Mouse (Mus musculus) E14TG2a.4 (cell line): ENCODE measurements around the gene Esrp2.
A peak's percentile ranks its signal among the peaks of the same experiment; 100 is the strongest.

ENCODE experiments used
- H3K27me3 ChIP-seq: 2 replicates; pipeline ENCODE4 v1.6.1; 2014; ENCODE audit warnings: low read length, control low read depth; ENCODE audit not compliant: insufficient read depth
- H3K36me3 ChIP-seq: 2 replicates; pipeline ENCODE4 v1.6.1; 2014; ENCODE audit warnings: low read length, control low read depth; ENCODE audit not compliant: insufficient read depth
- H3K4me1 ChIP-seq: replicated peaks from 2 replicates; pipeline ENCODE4 v1.6.1; 2014; ENCODE audit warnings: low read depth, low read length, control low read depth
- H3K4me3 ChIP-seq: replicated peaks from 2 replicates; pipeline ENCODE4 v1.5.1; 2014; ENCODE audit warnings: mild to moderate bottlenecking, low read length
- H3K9me3 ChIP-seq: 2 replicates; pipeline ENCODE4 v1.6.1; 2014; ENCODE audit warnings: low read length, control low read depth
- CTCF ChIP-seq: conservative IDR thresholded peaks from 2 replicates; pipeline ENCODE4 v1.5.1; 2014; ENCODE audit warnings: low read length
- NANOG ChIP-seq: IDR thresholded peaks from 2 replicates; pipeline ENCODE4 v1.6.1; 2014; ENCODE audit warnings: borderline replicate concordance, low read length, mixed read lengths
- POU5F1 ChIP-seq: IDR thresholded peaks from 2 replicates; pipeline ENCODE4 v1.6.1; 2014; ENCODE audit warnings: low read length, borderline replicate concordance

The Esrp2 gene

GRCm38 (mm10) chr8:106126055-106126454 lies 10.7 kb downstream of the Esrp2 start:
- H3K9me3 ChIP-seq: no peaks in the 10 kb centered on the region
- H3K4me1 ChIP-seq: peaks cover 16% of the 10 kb centered on the region
- TF ChIP-seq POU5F1 (no peak), NANOG (no peak), CTCF (no peak)
- H3K36me3 ChIP-seq: peaks cover 64% of the 10 kb centered on the region
- no peak overlapping the region for H3K4me3 ChIP-seq
- no peaks in the 10 kb centered on the region for H3K27me3 ChIP-seq

GRCm38 (mm10) chr8:106123443-106123842 lies 13.3 kb downstream of the Esrp2 start:
- TF ChIP-seq POU5F1 (no peak), CTCF (no peak)
- H3K27me3 ChIP-seq: no peaks in the 10 kb centered on the region
- no peaks in the 10 kb centered on the region for H3K9me3 ChIP-seq
- H3K36me3 ChIP-seq: peaks cover 62% of the 10 kb centered on the region
- peaks cover 16% of the 10 kb centered on the region for H3K4me1 ChIP-seq
- H3K4me3 ChIP-seq: no peak overlapping the region

GRCm38 (mm10) chr8:106115897-106116296 lies 20.9 kb downstream of the Esrp2 start:
- Histone ChIP-seq H3K36me3 (peaks cover 45% of the 10 kb centered on the region), H3K27me3 (no peaks in the 10 kb centered on the region), H3K9me3 (no peaks in the 10 kb centered on the region), H3K4me3 (no peak overlapping the region), H3K4me1 (peaks cover 17% of the 10 kb centered on the region)
- TF ChIP-seq CTCF: peak; percentile 87
- TF ChIP-seq POU5F1: no peak

GRCm38 (mm10) chr8:106112514-106112913 lies 24.3 kb downstream of the Esrp2 start:
- no peaks in the 10 kb centered on the region for H3K27me3 ChIP-seq
- no peaks in the 10 kb centered on the region for H3K9me3 ChIP-seq
- peaks cover 53% of the 10 kb centered on the region for H3K36me3 ChIP-seq
- H3K4me1 ChIP-seq: peaks cover 25% of the 10 kb centered on the region
- no peak overlapping the region for H3K4me3 ChIP-seq
- TF ChIP-seq POU5F1: no peak
- no peak for TF ChIP-seq CTCF
- TF ChIP-seq NANOG: no peak

- Histone ChIP-seq H3K4me1 (peaks cover 25% of the 10 kb centered on the region), H3K9me3 (no peaks in the 10 kb centered on the region), H3K4me3 (no peak overlapping the region), H3K36me3 (peaks cover 51% of the 10 kb centered on the region), H3K27me3 (no peaks in the 10 kb centered on the region)
- no peak for TF ChIP-seq POU5F1
- no peak for TF ChIP-seq NANOG
- no peak for TF ChIP-seq CTCF
Observed at GRCm38 (mm10) chr8:106112041-106112440, 24.7 kb downstream of the Esrp2 start.

GRCm38 (mm10) chr8:106108729-106109128 lies 28.0 kb downstream of the Esrp2 start:
- Histone ChIP-seq H3K4me1 (peaks cover 25% of the 10 kb centered on the region), H3K36me3 (peaks cover 63% of the 10 kb centered on the region), H3K9me3 (no peaks in the 10 kb centered on the region), H3K27me3 (no peaks in the 10 kb centered on the region), H3K4me3 (no peak overlapping the region)
- TF ChIP-seq POU5F1: no peak
- no peak for TF ChIP-seq NANOG
- no peak for TF ChIP-seq CTCF

GRCm38 (mm10) chr8:106108080-106108479 lies 28.7 kb downstream of the Esrp2 start:
- H3K4me3 ChIP-seq: no peak overlapping the region
- H3K36me3 ChIP-seq: peaks cover 70% of the 10 kb centered on the region
- H3K9me3 ChIP-seq: no peaks in the 10 kb centered on the region
- H3K4me1 ChIP-seq: peaks cover 25% of the 10 kb centered on the region
- TF ChIP-seq CTCF (no peak), NANOG (no peak), POU5F1 (no peak)
- H3K27me3 ChIP-seq: no peaks in the 10 kb centered on the region

- H3K4me1 ChIP-seq: peaks cover 11% of the 10 kb centered on the region
- H3K27me3 ChIP-seq: no peaks in the 10 kb centered on the region
- H3K9me3 ChIP-seq: no peaks in the 10 kb centered on the region
- peaks cover 80% of the 10 kb centered on the region for H3K36me3 ChIP-seq
- H3K4me3 ChIP-seq: no peak overlapping the region
- TF ChIP-seq POU5F1: no peak
- TF ChIP-seq CTCF: no peak
- no peak for TF ChIP-seq NANOG
Observed at GRCm38 (mm10) chr8:106106193-106106592, 30.6 kb downstream of the Esrp2 start.

GRCm38 (mm10) chr8:106103888-106104287 lies 32.9 kb downstream of the Esrp2 start:
- Histone ChIP-seq H3K36me3 (peaks cover 79% of the 10 kb centered on the region), H3K4me3 (no peak overlapping the region), H3K4me1 (no peaks in the 10 kb centered on the region), H3K9me3 (no peaks in the 10 kb centered on the region), H3K27me3 (no peaks in the 10 kb centered on the region)
- TF ChIP-seq CTCF (no peak), NANOG (no peak), POU5F1 (no peak)

GRCm38 (mm10) chr8:106102321-106102720 lies 34.5 kb downstream of the Esrp2 start:
- Histone ChIP-seq H3K4me3 (no peak overlapping the region), H3K27me3 (no peaks in the 10 kb centered on the region), H3K9me3 (no peaks in the 10 kb centered on the region), H3K4me1 (no peaks in the 10 kb centered on the region), H3K36me3 (peaks cover 69% of the 10 kb centered on the region)
- no peak for TF ChIP-seq POU5F1
- no peak for TF ChIP-seq CTCF
- no peak for TF ChIP-seq NANOG
